Mouse (Mus musculus) spleen, postnatal 36 days (tissue): ENCODE results near the gene Dmkn.
A peak's percentile ranks its signal among the peaks of the same experiment; 100 is the strongest.

Experiments used
- DNase-seq, 2 experiments: peaks; one replicate each; pipeline ENCODE4 v3.0.0; 2022; ENCODE audit warnings: low spot score in 2 of 2, mixed read lengths in 1 of 2

Dmkn gene

DNA sequence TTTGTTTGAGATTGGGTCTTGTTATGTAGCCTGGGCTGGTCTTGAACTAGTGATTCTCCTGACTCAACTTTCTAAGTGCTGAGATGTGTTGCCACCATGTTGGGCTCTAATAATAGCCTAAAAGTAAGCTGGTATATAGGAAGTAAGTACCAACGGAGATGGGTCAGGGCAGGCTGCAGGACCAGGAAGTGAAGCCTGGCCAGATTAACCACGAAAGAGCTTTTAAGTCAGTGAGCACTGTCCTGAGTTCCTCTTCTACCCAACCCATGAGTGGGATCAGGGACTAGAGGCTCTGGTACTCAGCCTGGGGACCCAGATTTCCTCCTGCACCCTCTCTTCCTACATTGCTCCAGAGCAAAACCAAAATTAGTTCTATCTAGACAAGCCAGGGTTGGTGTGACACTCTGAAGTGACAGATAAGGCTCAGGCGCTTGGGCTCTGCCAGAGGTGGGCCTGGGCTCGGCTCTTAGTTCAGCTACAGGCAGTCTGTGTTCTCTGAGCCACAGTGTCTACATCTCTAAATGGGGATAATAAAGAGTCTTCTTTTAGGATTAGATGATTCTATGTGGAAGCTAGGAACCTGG, 1.7 kb upstream of the Dmkn start:
- DNase-seq = peak; percentile 15 to 16

DNA sequence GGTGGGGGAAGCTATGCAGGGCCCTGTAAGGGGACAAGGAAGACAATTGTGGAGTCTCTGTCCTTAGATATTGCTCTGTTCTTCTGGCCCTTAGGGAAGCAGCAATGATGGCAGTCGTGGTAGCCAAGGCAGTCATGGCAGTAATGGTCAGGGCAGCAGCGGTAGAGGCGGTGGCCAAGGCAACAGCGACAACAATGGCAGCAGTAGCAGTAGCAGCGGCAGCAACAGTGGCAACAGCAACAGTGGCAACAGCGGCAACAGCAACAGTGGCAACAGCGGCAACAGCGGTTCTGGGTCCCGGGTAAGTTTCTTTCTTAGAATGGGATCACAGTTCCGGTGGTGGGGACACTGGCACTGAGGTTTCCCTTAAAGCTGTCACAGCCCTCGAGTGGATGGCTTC, 1.6 kb downstream of the Dmkn start:
- no peak for DNase-seq

DNA sequence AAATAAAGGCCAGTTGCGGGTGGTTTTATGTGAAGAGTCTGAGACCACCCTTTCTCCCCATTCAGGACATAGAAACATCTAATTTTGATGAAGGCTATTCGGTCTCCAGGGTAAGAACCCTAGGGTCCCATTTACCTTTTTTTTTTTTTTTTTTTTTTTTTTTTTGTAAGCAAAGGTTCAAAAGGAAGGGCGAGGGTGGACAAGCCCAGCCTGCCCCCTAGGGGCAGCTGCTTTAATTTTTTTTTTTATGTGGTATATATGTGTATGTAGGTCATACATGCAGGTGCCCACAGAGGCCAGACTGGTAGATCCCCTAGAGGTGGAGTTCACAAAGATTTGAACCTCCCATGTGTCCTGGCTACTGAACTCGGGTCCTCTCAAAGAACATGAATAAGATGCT, 2.9 kb downstream of the Dmkn start:
- no peak for DNase-seq

DNA sequence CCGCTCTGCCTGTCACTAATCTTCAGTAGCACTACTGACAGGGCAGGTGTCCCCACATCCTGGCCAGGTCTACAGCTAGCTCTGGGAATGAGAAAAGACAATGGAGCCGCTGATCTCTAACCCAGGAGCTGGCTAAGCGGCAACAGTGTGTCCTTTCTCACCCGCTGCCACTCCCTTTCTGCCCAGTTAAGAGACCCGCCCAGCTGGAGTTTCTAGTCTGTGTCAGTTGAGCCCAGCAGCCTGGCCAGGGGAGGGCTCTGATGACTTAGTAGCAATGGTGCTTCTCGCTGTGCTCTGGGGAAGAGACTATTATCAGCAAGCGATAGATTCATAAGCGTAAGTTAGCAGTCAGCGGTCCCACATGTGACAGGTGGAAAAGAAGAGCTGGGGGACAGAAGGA, 5.7 kb downstream of the Dmkn start:
- peak; percentile 17 to 21 for DNase-seq

DNA sequence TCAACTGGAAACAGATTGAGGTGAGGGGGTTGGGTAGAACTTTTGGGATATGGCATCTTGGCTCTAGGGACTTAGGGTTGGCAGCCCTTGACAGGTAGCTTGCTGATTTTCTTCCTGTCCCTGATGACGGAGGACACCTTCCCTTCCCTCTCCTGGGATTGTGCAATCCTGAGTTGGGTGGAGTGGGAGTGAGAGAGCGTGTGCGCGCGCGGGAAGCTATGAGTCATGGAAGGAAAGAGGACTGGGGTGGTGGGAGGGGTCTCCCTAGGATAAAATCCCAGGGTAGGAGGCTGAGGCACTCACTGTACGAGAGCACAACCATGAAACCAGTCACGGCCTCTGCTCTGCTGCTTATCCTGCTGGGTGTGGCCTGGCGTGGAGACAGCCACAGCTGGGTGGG, 12.5 kb downstream of the Dmkn start:
- DNase-seq = no peak

DNA sequence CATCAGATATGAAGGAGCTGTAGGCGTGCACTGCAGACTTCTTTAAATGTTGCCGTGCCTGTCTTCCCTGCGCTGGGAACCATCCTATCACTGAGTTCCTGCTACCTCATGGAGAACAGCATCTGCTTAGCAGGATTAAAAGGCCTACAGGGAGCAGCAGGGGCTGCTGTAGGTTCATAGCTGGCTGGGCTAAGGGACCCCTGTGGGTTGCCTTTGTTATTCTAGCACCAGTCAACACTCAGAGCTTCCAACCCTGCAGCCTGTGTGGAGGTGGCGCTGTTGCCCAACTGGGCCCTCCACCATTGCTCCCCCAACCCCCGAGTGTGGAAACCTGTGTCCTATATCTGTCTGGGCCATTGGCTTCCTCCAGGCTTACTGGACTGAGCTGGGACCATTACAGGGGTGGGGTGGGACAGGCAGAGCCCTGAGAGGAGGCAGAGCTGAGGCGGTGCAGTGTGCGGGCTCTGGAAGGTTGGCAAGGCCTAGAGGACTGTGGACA, 13.6 kb downstream of the Dmkn start:
- DNase-seq = no peak

DNA sequence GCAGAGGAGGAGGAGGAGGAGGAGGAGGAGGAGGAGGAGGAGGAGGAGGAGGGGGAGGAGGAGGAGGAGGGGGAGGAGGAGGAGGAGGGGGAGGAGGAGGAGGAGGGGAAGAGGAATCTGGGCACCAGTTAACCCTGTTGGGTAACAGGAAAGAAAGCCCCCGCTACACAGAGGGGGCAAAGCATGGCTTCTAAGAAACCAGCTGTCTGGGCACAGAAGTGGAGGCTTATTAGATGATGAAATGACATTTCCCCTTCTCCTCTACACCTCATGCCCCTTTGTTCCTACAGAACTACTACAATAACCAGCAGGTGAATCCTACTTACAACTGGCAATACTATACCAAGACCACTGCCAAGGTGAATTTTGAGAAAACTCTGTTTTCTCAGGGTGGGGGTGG, 14.4 kb downstream of the Dmkn start:
- DNase-seq = no peak

DNA sequence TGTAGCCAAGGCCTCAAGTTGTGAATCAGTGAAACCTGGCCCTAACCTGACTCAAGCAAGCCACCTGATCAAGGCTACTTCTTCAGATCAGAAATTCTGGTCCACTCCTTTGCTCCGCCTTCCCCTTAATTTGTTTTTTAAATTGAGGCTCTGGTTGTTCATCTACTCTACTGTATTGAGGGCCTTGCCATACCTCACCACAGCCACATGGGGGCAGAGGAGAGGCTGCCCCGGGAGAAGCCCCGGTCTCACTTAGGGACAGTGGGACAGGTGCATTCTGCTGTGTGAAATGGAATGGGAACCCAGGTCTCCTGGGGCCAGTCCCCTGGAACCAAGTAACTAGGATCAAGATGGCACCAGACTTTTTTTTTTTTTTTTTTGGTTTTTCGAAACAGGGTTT, 18.2 kb downstream of the Dmkn start:
- DNase-seq = peak in 1 of 2 experiments; percentile 15

DNA sequence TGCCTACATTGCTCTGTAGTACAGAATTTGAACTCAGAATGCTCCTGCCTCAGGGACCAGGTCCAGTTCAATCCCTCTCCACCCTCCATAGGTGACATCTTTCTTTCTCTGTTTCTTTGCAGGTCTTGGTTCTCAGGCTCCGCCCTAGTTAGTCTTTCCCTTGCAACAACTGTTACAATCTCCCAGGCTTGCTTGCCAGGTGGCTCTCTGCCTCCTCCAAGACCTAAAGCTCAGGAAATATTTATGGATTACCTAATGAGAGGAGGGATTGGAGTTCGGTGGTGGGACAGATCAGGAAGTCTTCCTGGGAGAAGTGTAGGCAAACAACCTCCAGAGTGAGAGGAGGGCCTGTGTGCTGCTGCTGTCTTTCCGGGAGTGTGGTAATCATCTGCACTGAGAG, 19.1 kb downstream of the Dmkn start:
- DNase-seq = no peak

DNA sequence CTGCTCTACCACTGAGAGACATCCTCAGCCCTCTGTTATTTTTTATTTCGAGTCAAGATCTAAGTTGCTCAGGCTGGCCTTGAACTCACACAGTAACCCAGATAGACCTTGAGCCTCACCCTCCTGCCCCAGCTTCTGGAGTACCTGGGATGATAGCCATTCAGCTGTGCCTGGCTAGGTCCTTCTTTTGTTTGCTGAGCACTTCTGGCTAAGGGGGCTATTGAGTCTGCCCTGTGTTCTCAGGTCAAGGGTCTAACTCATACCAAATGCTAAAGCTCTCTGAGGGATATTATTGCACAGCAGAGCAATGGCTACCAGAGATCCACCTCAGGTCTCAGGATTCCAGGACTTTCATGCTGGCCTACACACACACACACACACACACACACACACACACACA, 21.6 kb downstream of the Dmkn start:
- no peak for DNase-seq

DNA sequence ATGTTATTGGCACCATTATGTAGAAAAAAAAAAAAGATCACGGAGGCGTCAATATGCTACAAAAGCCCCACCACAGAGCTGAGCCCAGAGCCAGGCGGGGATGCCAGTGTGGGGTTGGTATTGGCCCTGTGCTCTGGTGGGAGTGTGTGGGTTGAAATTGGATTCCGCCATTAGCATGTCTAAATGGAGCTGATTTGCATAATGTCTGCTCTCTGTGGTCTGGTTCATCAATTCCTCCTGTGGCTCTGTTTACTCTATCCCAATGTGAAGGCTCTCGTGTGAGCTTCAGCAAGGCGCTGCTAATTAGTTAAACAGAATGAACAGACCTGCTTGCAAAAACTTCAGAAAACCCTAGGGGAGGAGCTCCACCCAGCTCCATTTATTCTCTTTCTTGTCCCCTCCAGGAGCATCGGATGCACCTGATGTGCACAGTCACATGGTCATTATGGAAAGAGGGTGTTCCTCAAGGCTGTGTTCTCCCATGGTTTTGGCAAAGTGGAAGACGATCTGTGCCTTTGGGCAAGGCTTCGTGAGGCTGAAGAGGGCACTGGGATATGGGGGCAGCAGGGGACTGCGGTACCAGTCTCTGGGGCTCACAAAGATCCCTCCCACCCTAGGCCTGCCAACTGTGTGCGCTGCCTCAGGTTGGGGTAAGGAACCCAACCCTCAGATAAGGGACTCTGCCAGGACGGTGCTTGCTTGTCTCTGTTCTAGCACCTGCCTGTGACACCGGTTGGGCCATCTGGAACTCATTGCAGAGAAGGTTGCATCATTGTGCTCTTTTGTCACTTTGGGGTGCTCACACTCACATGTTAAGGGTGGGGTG, 22.4 kb downstream of the Dmkn start:
- DNase-seq = no peak

DNA sequence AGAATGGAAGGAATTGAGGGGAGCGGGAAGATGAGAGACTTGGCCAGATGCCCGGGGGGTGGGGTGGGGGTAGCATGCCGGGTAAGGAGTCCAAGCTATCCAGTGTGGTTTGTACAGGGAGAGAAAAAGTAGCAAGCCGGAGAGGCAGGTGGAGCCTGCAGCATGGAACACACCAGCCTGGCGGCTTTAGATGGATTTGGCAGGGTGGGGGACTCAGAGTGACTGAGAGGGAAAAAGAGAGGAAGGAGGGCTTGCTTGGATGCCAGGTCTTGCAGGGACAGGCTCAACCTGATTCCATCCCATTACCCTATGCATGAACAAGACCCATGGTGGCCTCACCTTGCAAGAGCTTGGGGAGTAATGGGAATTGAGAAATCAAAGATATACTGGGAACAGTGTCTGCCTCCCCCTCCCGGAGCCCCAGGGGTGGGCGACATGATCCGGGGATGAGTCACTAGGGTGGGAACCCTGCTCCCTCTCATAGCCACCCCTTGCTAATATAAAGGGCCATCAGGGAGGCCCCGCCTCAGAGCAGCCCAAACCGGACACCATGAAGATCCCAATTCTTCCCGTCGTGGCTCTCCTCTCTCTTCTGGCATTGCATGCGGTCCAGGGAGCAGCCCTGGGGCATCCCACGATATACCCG, 23.9 kb downstream of the Dmkn start, which contains the start of gene Krtdap:
Gene Krtdap, plus strand, starts transcription at position 520 of the 646 bp plus-strand sequence.
- DNase-seq = no peak

DNA sequence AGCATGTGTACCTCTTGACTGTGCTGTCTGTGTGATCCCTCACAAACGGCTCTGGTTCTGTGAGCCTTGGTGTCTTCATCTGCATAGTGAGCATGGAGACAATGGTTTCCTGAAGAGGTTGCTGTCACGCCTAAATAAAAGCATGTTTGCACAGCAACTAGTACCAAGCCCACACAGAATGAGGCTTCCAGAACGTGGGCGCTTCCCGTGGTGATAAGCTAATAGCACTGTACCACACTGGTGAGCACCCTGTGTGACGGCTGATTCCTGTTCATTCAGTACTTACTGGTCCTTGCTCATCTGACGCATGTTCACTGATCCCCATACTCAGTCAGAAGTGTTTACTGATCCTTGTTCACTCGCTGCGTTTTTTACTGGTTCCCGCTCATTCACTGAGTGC, 26.6 kb downstream of the Dmkn start:
- no peak for DNase-seq

DNA sequence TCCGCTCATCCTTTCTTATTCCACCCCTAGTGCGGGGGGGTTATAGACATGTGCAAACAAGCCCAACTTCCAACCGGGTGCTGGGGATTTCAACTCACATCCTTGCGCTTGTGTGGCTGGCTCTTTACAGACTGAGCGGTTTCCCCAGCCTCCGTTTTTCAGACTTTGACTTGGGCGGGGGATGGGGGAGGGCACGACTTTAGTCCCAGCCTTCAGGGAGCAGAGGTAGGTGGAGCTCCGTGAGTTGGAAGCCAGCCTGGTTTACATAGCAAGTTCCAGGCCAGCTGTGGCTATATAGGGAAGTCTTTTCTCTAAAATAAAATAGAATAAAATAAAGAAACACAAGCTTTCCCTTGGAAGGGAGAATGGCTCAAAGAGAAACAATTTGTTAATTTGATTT, 28.4 kb downstream of the Dmkn start:
- no peak for DNase-seq

DNA sequence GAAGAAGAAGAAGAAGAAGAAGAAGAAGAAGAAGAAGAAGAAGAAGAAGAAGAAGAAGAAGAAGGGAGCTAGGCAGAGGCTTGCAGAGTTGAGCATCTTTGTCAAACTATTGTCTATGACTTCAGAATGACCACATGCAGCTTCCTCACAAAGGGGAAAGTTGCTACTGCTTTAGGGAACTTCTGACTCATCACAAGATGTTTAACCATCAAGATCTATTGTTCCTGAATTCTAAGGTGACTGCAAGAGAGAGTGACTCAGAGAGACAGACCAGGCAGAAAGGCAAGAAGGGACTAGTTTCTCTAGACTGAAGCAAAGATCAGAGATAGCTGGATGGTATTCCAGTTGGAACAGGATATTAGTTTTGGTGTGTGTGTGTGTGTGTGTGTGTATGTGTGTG, 31.4 kb downstream of the Dmkn start:
- DNase-seq = no peak

DNA sequence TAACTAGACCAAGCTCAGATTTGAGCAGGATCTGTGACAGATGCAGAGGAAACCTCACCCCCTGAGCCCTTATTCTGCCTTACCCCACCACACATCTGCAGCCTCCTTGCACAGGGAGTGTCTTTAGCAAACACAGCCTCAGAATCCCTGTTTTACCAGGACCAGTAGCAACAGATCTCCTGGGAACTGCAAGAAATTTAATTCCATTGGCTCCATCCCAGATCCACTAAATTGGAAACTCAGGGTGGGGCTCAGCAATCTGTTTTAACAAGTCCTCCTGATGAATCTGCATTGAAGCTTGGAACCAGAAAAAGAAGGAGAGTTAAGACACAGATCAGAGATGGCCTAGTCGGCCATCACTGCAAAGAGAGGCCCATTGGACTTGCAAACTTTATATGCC, 33.2 kb downstream of the Dmkn start:
- DNase-seq = no peak

DNA sequence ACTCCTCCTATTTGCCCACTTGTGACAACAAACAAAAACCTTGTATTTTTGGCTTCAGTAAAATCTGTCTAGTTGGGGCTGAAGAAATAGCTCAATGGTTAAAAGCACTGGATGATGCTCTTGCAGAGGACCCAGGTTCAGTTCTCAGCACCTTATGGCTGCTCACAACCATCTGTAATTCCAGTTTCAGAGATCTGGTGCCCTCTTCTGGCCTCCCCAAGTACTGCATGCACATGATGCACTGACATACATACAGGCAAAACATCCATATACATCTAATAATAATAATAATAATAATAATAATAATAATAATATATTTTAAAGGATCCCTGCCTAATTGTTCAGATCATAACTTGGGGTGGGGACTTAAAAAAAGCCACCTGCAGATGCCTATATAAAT, 37.1 kb downstream of the Dmkn start:
- no peak for DNase-seq

DNA sequence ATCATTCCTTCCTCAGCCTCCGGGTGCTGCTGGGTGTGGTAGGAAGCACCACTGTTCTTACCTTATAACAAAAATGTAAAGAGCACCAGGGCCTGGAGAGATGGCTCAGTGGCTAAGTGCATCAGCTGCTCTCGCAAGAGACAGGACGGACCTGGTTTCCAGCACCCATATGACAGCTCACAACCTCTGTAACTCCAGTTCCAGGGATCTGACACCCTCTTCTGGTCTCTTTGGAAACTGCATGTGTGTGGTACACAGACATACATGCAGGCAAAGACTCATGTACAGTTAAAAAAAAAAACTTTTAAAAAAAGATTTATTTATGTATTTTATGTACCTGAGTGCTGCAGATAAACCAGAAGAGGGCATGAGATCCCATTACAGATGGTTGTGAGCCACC, 39.7 kb downstream of the Dmkn start:
- DNase-seq = no peak

DNA sequence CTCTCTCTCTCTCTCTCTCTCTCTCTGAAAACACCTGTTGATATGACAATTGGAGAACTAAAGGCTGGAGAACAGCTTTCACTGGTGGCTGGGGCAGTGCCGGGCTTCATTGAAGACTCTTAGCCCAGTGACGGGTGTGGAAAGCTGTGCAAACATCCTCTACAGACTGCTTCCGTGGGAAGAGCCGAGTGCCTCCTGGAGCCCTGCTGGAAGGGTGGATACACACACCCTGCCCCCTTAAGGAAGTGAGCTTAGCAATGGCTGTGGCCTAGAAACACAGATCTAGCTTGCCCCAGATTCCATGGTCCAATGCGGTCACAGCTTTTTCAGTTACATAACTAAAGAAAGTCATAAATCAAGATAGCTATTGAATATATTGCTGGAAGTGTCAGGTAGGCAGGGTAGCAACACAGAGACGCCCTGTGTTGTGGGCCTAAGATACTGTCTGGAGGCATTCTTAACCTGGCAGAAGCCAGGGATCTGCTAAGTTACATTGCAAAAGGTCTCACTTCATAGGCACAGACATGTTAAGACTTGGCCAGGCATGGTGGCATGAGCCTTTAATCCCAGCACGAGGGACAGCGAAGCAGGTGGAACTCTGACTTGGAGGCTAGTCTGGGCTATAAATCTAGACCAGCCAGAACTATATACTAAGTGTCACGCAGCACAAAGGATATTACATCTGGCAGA, 40.6 kb downstream of the Dmkn start:
- DNase-seq = no peak

DNA sequence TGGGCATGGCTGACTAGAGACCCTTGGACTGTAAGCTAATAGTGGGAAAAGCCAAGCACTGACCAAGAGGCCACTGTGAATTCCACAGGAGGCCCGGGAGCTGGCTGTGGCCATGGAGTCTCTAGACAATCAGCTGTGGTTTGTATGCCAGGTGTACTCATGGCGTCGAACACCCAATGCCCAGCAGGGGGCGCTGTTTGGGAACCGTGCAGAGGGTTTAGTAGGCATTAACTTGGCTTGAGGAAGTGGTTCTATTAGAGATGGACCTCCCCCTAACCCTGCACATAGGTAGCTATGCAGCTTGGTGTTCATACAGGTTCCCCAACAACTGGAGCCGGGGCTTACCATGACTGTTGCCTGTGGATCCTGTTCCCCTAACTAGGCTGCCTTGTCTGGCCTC, 42.4 kb downstream of the Dmkn start:
- DNase-seq = peak; percentile 71 to 80

DNA sequence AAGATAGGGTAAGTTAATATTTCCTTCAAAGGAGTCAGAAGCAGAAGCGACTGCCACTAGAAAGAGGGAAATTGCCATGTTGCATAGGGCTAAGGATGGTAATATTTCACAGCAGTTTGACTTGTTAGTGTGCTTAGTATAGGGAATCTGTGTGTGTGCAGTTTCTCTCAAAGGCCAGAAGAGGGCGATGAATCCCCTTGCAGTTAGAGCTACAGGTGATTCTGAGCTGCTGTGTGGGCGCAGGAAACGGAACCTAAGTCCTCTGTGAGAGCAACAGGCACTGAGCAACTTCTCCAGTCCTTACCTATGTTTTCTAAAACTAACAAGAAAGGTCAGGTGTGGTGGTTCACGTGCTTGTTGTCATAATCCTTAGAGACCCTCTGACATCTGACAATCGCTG, 46.8 kb downstream of the Dmkn start:
- no peak for DNase-seq

DNA sequence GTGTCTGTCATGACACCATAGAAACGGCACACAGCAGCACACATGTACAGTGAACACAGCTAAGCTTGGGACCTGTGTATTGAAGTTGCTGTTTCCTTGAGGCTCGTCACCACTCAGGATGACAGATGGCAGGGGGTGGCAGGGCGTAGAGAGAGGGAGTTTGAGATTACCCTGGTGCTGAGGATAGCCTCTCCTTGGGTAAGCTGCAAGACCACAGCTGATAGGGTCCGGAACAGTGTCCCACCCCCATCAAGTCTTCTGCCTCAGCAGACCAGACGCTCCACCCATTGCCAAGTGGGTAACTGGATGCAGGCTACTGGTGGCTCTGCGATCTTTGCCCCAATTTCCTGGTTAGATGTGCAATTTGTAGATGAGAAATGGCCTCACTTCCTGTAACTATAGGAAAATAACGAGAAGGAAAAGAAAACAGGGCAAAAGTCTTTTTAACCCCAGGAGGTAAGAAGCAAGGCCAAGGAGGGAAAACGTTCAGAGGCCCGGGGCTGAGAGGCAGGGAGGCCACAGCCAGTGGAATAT, 48.3 kb downstream of the Dmkn start:
- DNase-seq = peak in 1 of 2 experiments; percentile 15
